Mouse (Mus musculus) stomach, embryonic 16.5 days (tissue): ENCODE results near the gene Pfdn4. TPM values are rescaled to one million over a fixed set of nuclear protein-coding genes. Genes with fewer than 3 reads are reported as not detected.

ENCODE experiments used
- ATAC-seq: fragments of 200-750 bp; cut with Nextera tagmentation; 2 replicates; pipeline ENCODE4 v1.8.0; 2017; ENCODE audit warnings: moderate number of reproducible peaks, moderate TSS enrichment; ENCODE audit not compliant: insufficient read depth, low FRiP score
- H3K27ac ChIP-seq: fragments of 300-500 bp; sonication (generic); 2 replicates; pipeline ENCODE4 v1.5.1; 2014; ENCODE audit warnings: low read length
- H3K27me3 ChIP-seq: fragments of 300-500 bp; sonication (generic); 2 replicates; pipeline ENCODE4 v1.6.1; 2014; ENCODE audit warnings: low read length, control low read depth, mixed read lengths; ENCODE audit not compliant: control insufficient read depth, insufficient read depth
- H3K36me3 ChIP-seq: fragments of 300-500 bp; sonication (generic); 2 replicates; pipeline ENCODE4 v1.6.1; 2014; ENCODE audit warnings: low read length; ENCODE audit not compliant: control insufficient read depth, insufficient read depth
- H3K4me1 ChIP-seq: fragments of 300-500 bp; sonication (generic); 2 replicates; pipeline ENCODE4 v1.6.1; 2014; ENCODE audit warnings: low read length, control low read depth, mixed read lengths; ENCODE audit not compliant: control insufficient read depth, insufficient read depth
- H3K4me2 ChIP-seq: fragments of 300-500 bp; sonication (generic); 2 replicates; pipeline ENCODE4 v1.6.1; 2014; ENCODE audit warnings: low read depth, low read length, mixed read lengths
- H3K4me3 ChIP-seq: fragments of 300-500 bp; sonication (generic); replicated peaks from 2 replicates; pipeline ENCODE4 v1.5.1; 2014; ENCODE audit warnings: mild to moderate bottlenecking, low read length
- H3K9ac ChIP-seq: fragments of 300-500 bp; sonication (generic); 2 replicates; pipeline ENCODE4 v1.6.1; 2014; ENCODE audit warnings: low read length
- H3K9me3 ChIP-seq: fragments of 300-500 bp; sonication (generic); replicated peaks from 2 replicates; pipeline ENCODE4 v1.6.1; 2016; ENCODE audit warnings: low read length, control low read depth; ENCODE audit not compliant: control insufficient read depth
- WGBS: fragments of 180-500 bp; shearing (Covaris S2); extraction: QIAGEN DNeasy Blood & Tissue Kit; methylation state at CpG from one replicate; pipeline ENCODE4 v1.1.7; 2014; 5-methylcytosine and 5-hydroxymethylcytosine counted together
- polyA plus RNA-seq: library from polyadenylated mRNA; unstranded; fragments of >200 nt; fragmentation: Nextera tagmentation; extraction: Ambion mirVana; gene quantifications from 2 replicates; pipeline ENCODE4 v1.2.1, GENCODE M21; 2015

Pfdn4 gene
- polyA plus RNA-seq, 1 experiment from 2014 or later, result 67.3 TPM

DNA sequence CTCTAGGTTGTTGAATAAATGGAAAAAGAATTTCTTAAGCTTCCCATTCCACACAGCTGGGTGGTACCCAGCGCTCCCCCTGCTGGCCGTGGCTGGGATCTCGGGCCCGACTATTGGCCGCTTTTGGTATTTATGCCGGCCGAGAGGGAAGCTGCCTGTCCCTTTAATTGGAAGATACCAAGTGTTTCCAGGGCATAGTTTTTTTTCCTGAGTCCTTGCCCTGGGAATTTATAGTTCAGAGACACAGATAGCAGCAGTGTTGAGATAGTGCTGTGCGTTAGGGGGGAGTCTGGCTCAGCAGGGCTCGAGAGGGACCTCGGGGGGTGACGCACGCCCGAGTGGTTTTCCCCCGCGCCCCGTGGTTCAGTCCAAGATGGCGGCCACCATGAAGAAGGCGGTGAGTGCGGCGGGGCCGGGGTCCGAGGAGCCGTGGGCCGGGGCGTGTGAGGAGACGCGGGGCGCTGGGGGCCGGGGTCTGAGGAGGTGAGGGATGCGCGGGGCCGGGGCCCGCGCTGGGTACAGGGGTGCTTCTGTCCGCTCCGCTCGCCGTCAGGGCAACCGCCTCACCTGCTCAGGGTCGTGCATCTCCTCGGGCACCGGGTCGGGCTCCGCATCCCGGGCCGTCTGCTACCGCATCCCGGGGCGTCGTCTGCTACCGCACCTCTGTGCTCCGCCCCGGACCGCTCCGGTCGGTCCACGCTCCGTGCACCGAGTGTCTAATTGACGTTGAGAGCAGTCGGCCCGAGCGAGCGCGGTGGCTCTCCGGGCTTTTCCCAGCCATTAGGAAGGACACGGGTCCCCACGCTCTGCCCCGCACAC lies 15.1 kb downstream of the Pfdn4 start:
- ATAC-seq, result peak; percentile 73
- Histone ChIP-seq H3K9ac (peak overlapping the region; percentile 89), H3K27me3 (no peaks in the 10 kb centered on the region), H3K4me3 (peak overlapping the region; percentile 86), H3K4me1 (peaks cover 14% of the 10 kb centered on the region), H3K27ac (peak overlapping the region; percentile 75), H3K9me3 (no peaks in the 10 kb centered on the region), H3K4me2 (peak overlapping the region; percentile 71), H3K36me3 (no peaks in the 10 kb centered on the region)
- under 1% methylated on average over 65 of the region's 69 CpGs for WGBS

DNA sequence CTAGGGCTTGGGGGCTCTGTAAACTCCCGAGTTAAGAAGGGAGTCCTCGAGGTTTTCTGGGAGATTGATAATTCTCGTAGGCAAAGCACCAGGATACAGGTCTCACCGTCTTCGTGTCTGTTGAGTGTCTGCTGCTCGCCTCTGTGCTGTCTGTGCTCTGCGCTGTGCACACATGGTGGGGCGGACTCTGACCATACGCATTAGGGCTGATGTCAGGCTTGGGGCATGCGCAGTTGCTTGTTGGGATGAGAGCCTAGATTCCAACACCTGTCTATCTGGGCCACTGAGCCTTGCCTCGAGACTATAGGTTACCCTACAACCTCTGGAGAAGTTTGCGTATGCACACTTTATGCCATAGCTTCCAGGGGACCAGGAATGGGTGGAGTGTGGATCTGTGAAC lies 17.5 kb downstream of the Pfdn4 start:
- peaks cover 14% of the 10 kb centered on the region for H3K4me1 ChIP-seq
- H3K27me3 ChIP-seq, result no peaks in the 10 kb centered on the region
- H3K9me3 ChIP-seq, result no peaks in the 10 kb centered on the region
- no peak overlapping the region for H3K9ac ChIP-seq
- H3K4me3 ChIP-seq, result no peak overlapping the region
- H3K27ac ChIP-seq, result no peak overlapping the region
- no peaks in the 10 kb centered on the region for H3K36me3 ChIP-seq
- no peak overlapping the region for H3K4me2 ChIP-seq
- no peak for ATAC-seq
- 84% methylated on average over 12 of the region's 12 CpGs for WGBS

DNA sequence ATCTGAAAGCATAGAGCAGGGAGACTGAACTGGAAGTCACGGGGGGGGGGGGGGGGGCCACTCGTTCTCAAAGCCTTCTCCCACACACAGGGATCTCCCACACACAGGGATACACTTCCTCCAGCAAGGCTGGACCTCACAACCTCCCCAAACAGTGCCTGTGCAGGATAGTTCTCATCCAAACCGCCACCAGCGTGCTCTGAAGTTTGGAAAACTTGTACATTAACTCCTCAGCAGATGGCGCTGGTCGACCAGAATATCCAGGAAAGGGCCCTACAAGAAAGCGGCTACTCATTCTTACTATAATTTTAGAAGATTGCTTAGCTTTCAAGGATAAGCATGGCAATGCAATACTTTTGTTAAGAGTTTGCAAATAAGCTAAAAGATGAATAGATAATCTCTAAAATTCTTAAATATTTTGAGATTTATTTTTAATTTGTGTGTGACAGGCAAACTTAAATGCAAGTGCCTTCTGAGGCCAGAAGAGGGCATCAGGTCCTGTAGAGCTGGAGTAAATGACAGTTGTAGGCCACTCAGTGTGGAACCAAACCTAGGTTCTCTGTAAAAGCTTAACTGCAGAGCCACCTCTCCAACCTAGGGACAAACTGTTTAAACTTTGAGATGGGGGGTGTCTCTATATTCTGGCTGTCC lies 24.2 kb downstream of the Pfdn4 start:
- H3K9ac ChIP-seq, result no peak overlapping the region
- ATAC-seq, result peak; percentile 59; the same call in 1 of the 2 replicates

DNA sequence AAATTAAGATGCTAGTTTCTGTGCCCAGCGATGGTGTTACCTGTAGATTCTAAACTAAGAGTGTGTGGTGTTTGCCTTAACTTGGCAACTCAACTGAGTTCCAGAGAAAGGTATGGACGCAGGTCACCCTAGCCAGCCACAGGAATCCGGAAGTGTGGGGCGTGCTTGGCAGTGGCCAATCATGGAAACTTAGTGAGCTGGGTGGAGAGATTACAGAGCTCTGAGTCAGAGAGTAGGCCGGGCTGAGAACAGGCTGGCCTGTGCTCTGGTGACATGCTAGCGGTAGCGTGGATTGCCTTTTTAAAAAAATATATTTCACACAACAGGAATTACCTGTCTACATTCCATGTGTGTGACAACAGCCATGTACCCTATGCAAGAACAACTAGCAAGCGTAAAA lies 30.3 kb downstream of the Pfdn4 start:
- no peak overlapping the region for H3K9ac ChIP-seq
- H3K27ac ChIP-seq, result no peak overlapping the region
- peak; percentile 83 for ATAC-seq
- no peaks in the 10 kb centered on the region for H3K9me3 ChIP-seq
- H3K36me3 ChIP-seq, result no peaks in the 10 kb centered on the region
- no peak overlapping the region for H3K4me2 ChIP-seq
- H3K4me1 ChIP-seq, result no peaks in the 10 kb centered on the region
- WGBS, result 65% methylated on average over 8 of the region's 8 CpGs
- H3K4me3 ChIP-seq, result no peak overlapping the region
- H3K27me3 ChIP-seq, result no peaks in the 10 kb centered on the region

More for the DNA sequence above, 24.2 kb downstream of the Pfdn4 start:
- H3K4me1 ChIP-seq, result no peaks in the 10 kb centered on the region
- H3K36me3 ChIP-seq, result no peaks in the 10 kb centered on the region; the same call in 1 of the 2 replicates
- no peak overlapping the region for H3K27ac ChIP-seq
- H3K4me2 ChIP-seq, result no peak overlapping the region
- no peak overlapping the region for H3K4me3 ChIP-seq
- H3K9me3 ChIP-seq, result no peaks in the 10 kb centered on the region
- H3K27me3 ChIP-seq, result no peaks in the 10 kb centered on the region
- 9% methylated on average over 7 of the region's 7 CpGs for WGBS

DNA sequence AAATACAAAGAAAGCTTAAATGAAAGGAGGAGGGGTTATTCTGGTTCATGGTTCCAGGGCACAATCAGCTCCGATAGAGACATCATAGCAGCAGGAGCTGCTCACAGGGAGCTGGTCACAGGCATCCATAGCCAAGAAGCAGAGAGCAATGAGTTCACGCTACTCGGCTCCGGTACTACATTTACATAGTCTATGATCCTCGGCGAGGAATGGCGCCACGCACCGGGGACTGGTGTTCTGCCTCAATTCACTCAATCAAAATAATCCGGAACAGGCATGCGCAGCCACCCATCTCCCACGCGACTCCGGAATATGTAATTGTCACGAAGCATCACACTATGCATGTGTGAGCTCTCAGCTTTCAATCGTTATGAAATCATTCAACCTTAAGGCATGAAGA lies 31.8 kb downstream of the Pfdn4 start:
- no peak for ATAC-seq
- Histone ChIP-seq H3K36me3 (no peaks in the 10 kb centered on the region), H3K9me3 (no peaks in the 10 kb centered on the region), H3K27ac (no peak overlapping the region), H3K4me3 (no peak overlapping the region), H3K4me2 (no peak overlapping the region), H3K4me1 (no peaks in the 10 kb centered on the region), H3K27me3 (no peaks in the 10 kb centered on the region), H3K9ac (no peak overlapping the region)
- WGBS, result 93% methylated on average over 16 of the region's 16 CpGs

DNA sequence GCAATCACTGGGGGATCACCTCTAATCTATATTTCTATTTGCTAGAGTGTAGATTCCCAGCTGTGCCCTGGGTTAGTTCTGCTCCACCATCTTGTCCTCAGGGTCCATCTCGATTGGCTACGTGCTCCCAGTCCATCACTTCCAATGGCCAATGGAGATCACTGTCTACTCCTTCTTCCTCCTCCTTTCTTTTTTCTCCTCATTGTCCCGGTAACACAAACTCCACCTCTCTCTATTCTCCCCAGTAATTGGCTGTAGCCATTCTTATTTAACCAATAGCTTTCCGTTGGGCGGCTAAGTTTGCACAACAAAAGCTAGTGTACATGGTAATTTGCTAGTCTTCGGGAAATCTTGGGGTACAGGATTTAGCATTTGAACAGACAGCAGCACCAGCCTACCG lies 33.5 kb downstream of the Pfdn4 start:
- Histone ChIP-seq H3K4me1 (no peaks in the 10 kb centered on the region), H3K4me2 (no peak overlapping the region), H3K4me3 (no peak overlapping the region), H3K36me3 (no peaks in the 10 kb centered on the region), H3K27me3 (no peaks in the 10 kb centered on the region), H3K9me3 (no peaks in the 10 kb centered on the region), H3K9ac (no peak overlapping the region), H3K27ac (no peak overlapping the region)
- ATAC-seq, result no peak
- WGBS, result 86% methylated on average over 7 of the region's 7 CpGs

DNA sequence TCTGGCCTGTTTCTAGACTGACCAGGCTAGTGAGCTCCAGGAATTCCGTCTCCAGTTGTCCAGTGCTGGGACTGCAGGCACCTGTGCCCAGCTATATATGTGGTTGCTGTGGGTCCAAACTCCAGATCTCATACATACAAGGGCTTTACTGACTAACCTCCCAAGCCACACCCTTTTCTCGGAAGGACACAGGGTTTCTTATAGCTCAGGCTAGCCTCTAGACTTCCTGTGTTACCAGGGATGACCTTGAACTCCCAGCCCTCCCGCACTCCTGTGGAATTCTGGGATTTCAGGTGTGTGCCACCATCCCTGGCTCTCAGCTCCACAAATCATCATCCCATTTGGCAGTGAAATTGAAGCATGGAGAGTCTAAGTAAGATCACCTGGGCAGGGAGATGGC lies 34.0 kb downstream of the Pfdn4 start:
- WGBS, result 93% methylated on average over 3 of the region's 3 CpGs
- ATAC-seq, result no peak

DNA sequence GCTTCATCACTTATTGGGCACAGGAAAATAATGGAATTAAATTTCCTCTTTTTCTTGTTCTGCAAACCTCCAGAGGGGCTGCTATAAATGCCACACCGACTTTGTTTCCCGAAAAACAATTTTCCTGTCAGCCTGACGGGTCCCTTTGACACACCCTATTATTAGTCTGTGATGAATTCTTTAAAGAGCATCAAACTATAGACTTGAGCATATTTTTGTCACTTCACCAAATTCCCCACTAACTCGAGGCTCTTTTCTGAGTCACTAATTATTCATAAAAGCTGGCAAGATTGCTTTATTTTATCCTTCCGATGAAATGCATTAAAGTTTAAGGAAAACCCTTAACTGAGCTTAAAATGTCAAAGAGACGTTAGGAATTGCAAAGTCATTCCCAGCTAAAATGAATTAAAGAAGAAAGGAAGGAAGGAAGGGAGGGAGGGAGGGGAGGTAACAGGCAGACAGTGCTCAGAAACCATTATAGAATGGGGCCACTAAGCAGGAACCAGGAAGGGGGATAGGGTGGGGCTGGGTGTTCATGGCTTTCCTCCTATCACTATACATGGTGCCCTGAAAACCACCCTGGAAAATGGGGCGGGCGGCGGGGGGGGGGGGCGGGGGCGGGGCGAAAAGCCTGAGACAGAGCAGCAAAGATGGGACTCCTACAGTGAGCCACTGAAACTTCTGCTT lies 38.0 kb downstream of the Pfdn4 start:
- ATAC-seq, result no peak
- no peaks in the 10 kb centered on the region for H3K9me3 ChIP-seq
- H3K27ac ChIP-seq, result no peak overlapping the region
- H3K27me3 ChIP-seq, result no peaks in the 10 kb centered on the region
- no peaks in the 10 kb centered on the region for H3K4me1 ChIP-seq
- H3K4me3 ChIP-seq, result no peak overlapping the region
- no peak overlapping the region for H3K9ac ChIP-seq
- no peak overlapping the region for H3K4me2 ChIP-seq
- H3K36me3 ChIP-seq, result no peaks in the 10 kb centered on the region
- WGBS, result 65% methylated on average over 12 of the region's 12 CpGs

More for the DNA sequence above, 34.0 kb downstream of the Pfdn4 start:
- H3K4me2 ChIP-seq, result no peak overlapping the region
- H3K27ac ChIP-seq, result no peak overlapping the region
- H3K9me3 ChIP-seq, result no peaks in the 10 kb centered on the region
- no peak overlapping the region for H3K4me3 ChIP-seq
- H3K36me3 ChIP-seq, result no peaks in the 10 kb centered on the region
- no peak overlapping the region for H3K9ac ChIP-seq
- H3K27me3 ChIP-seq, result no peaks in the 10 kb centered on the region
- no peaks in the 10 kb centered on the region for H3K4me1 ChIP-seq

DNA sequence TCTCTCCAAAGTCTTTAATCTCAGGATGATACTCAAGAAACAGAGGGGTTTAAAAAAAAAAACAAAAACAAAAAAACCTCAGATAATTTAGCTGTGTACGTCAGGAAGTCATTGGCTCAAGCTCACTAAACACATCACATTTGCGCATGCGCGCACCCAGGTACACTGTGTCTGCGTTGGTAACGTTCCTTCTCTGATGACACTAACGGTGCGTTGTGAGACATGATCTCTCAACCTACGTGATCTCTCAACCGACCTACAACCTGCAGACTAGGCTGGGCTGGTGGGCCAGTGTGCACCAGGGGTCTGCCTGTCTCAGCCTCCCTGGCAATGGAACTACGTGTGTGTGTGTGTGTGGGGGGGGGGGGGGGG lies 38.6 kb downstream of the Pfdn4 start:
- no peaks in the 10 kb centered on the region for H3K9me3 ChIP-seq
- no peak overlapping the region for H3K4me2 ChIP-seq
- H3K9ac ChIP-seq, result no peak overlapping the region
- H3K27me3 ChIP-seq, result no peaks in the 10 kb centered on the region
- WGBS, result 92% methylated on average over 11 of the region's 11 CpGs
- H3K27ac ChIP-seq, result no peak overlapping the region
- no peak for ATAC-seq
- H3K4me1 ChIP-seq, result no peaks in the 10 kb centered on the region
- H3K36me3 ChIP-seq, result no peaks in the 10 kb centered on the region
- H3K4me3 ChIP-seq, result no peak overlapping the region
